Mouse (Mus musculus): ENCODE results near the gene Mtmr3. TPM values are rescaled to one million over a fixed set of nuclear protein-coding genes. Genes with fewer than 3 reads are reported as not detected.

Gene Mtmr3
- polyA plus RNA-seq, 1 experiment from 2014 or later, result 31.4 TPM

- no peaks in the 10 kb centered on the region for H3K36me3 ChIP-seq
- no peaks in the 10 kb centered on the region for H3K4me1 ChIP-seq
- no peak for DNase-seq (ENCODE audit: low spot score)
- no peaks in the 10 kb centered on the region for H3K9me3 ChIP-seq (replicated peaks)
- no peaks in the 10 kb centered on the region for H3K27me3 ChIP-seq (ENCODE audit: low read depth, poor library complexity, severe bottlenecking)
- WGBS, result 85% methylated on average over 7 of the region's 7 CpGs
- H3K4me3 ChIP-seq, result no peak overlapping the region
- no peak overlapping the region for H3K27ac ChIP-seq
These were observed 27.9 kb upstream of the Mtmr3 start for GRCm38 (mm10) chr11:4622442-4622986.

GRCm38 (mm10) chr11:4621866-4622265 lies 27.2 kb upstream of the Mtmr3 start:
- DNase-seq (ENCODE audit: low spot score), result no peak
- H3K27ac ChIP-seq, result no peak overlapping the region
- H3K36me3 ChIP-seq, result no peaks in the 10 kb centered on the region
- H3K4me3 ChIP-seq, result no peak overlapping the region
- H3K9me3 ChIP-seq (replicated peaks), result no peaks in the 10 kb centered on the region
- no peaks in the 10 kb centered on the region for H3K27me3 ChIP-seq (ENCODE audit: low read depth, poor library complexity, severe bottlenecking)
- H3K4me1 ChIP-seq, result no peaks in the 10 kb centered on the region
- whole genome bisulfite sequencing, result 77% methylated on average over 4 of the region's 4 CpGs

- Histone ChIP-seq H3K4me3 (no peak overlapping the region), H3K36me3 (no peaks in the 10 kb centered on the region), H3K4me1 (no peaks in the 10 kb centered on the region), H3K9me3 (replicated peaks) (no peaks in the 10 kb centered on the region), H3K27ac (no peak overlapping the region), H3K27me3 (ENCODE audit: low read depth, poor library complexity, severe bottlenecking) (no peaks in the 10 kb centered on the region)
- WGBS, result 65% methylated on average over 13 of the region's 13 CpGs
- no peak for DNase-seq (ENCODE audit: low spot score)
These were observed 25.9 kb upstream of the Mtmr3 start for GRCm38 (mm10) chr11:4620501-4621108.

GRCm38 (mm10) chr11:4620017-4620485 lies 25.4 kb upstream of the Mtmr3 start, which contains the start of gene Gm11032:
Gene Gm11032 (plus strand): TSS chr11:4620067.
- no peak for DNase-seq (ENCODE audit: low spot score)
- Histone ChIP-seq H3K4me1 (no peaks in the 10 kb centered on the region), H3K36me3 (no peaks in the 10 kb centered on the region), H3K4me3 (no peak within 1 kb of the TSS), H3K27ac (no peak within 1 kb of the TSS), H3K27me3 (ENCODE audit: low read depth, poor library complexity, severe bottlenecking) (no peaks in the 10 kb centered on the region), H3K9me3 (replicated peaks) (no peaks in the 10 kb centered on the region)
- WGBS, result 86% methylated on average over 16 of the region's 16 CpGs

GRCm38 (mm10) chr11:4611904-4612303 lies 17.2 kb upstream of the Mtmr3 start:
- H3K9me3 ChIP-seq (replicated peaks), result no peaks in the 10 kb centered on the region
- H3K4me3 ChIP-seq, result no peak overlapping the region
- H3K4me1 ChIP-seq, result no peaks in the 10 kb centered on the region
- H3K27me3 ChIP-seq (ENCODE audit: low read depth, poor library complexity, severe bottlenecking), result no peaks in the 10 kb centered on the region
- DNase-seq (ENCODE audit: low spot score), result no peak
- H3K36me3 ChIP-seq, result no peaks in the 10 kb centered on the region
- no peak overlapping the region for H3K27ac ChIP-seq
- 59% methylated on average over 2 of the region's 2 CpGs for WGBS

- H3K4me3 ChIP-seq, result no peak overlapping the region
- no peak for DNase-seq (ENCODE audit: low spot score)
- H3K36me3 ChIP-seq, result no peaks in the 10 kb centered on the region
- 78% methylated on average over 1 of the region's 1 CpGs for WGBS
- H3K9me3 ChIP-seq (replicated peaks), result no peaks in the 10 kb centered on the region
- peaks cover 37% of the 10 kb centered on the region for H3K4me1 ChIP-seq
- no peak overlapping the region for H3K27ac ChIP-seq
- no peaks in the 10 kb centered on the region for H3K27me3 ChIP-seq (ENCODE audit: low read depth, poor library complexity, severe bottlenecking)
These were observed 11.9 kb upstream of the Mtmr3 start for GRCm38 (mm10) chr11:4606541-4606940.

- DNase-seq (ENCODE audit: low spot score), result no peak
- no peaks in the 10 kb centered on the region for H3K9me3 ChIP-seq (replicated peaks)
- no peak overlapping the region for H3K4me3 ChIP-seq
- WGBS, result 48% methylated on average over 7 of the region's 7 CpGs
- H3K36me3 ChIP-seq, result no peaks in the 10 kb centered on the region
- peaks cover 37% of the 10 kb centered on the region for H3K4me1 ChIP-seq
- H3K27me3 ChIP-seq (ENCODE audit: low read depth, poor library complexity, severe bottlenecking), result no peaks in the 10 kb centered on the region
- no peak overlapping the region for H3K27ac ChIP-seq
These were observed 10.8 kb upstream of the Mtmr3 start for GRCm38 (mm10) chr11:4605414-4605813.

- H3K27ac ChIP-seq, result no peak overlapping the region
- no peak overlapping the region for H3K4me3 ChIP-seq
- peaks cover 37% of the 10 kb centered on the region for H3K4me1 ChIP-seq
- WGBS, result 6% methylated on average over 6 of the region's 6 CpGs
- H3K27me3 ChIP-seq (ENCODE audit: low read depth, poor library complexity, severe bottlenecking), result no peaks in the 10 kb centered on the region
- no peak for DNase-seq (ENCODE audit: low spot score)
- H3K36me3 ChIP-seq, result no peaks in the 10 kb centered on the region
- no peaks in the 10 kb centered on the region for H3K9me3 ChIP-seq (replicated peaks)
These were observed 9.8 kb upstream of the Mtmr3 start for GRCm38 (mm10) chr11:4604441-4604840.

GRCm38 (mm10) chr11:4602691-4603441 lies 8.2 kb upstream of the Mtmr3 start:
- H3K4me3 ChIP-seq, result no peak overlapping the region
- no peaks in the 10 kb centered on the region for H3K9me3 ChIP-seq (replicated peaks)
- no peaks in the 10 kb centered on the region for H3K27me3 ChIP-seq (ENCODE audit: low read depth, poor library complexity, severe bottlenecking)
- no peak for DNase-seq (ENCODE audit: low spot score)
- 50% methylated on average over 12 of the region's 12 CpGs for WGBS
- H3K4me1 ChIP-seq, result peaks cover 37% of the 10 kb centered on the region
- H3K36me3 ChIP-seq, result no peaks in the 10 kb centered on the region
- peak overlapping the region; percentile 67; the same call in 1 of the 2 replicates for H3K27ac ChIP-seq

- WGBS, result 91% methylated on average over 5 of the region's 5 CpGs
- H3K9me3 ChIP-seq (replicated peaks), result no peaks in the 10 kb centered on the region
- DNase-seq (ENCODE audit: low spot score), result no peak
- no peak overlapping the region for H3K27ac ChIP-seq
- no peaks in the 10 kb centered on the region for H3K27me3 ChIP-seq (ENCODE audit: low read depth, poor library complexity, severe bottlenecking)
- peaks cover 37% of the 10 kb centered on the region for H3K4me1 ChIP-seq
- H3K36me3 ChIP-seq, result no peaks in the 10 kb centered on the region
- no peak overlapping the region for H3K4me3 ChIP-seq
These were observed 7.2 kb upstream of the Mtmr3 start for GRCm38 (mm10) chr11:4601890-4602289.

GRCm38 (mm10) chr11:4599916-4600315 lies 5.3 kb upstream of the Mtmr3 start:
- 97% methylated on average over 3 of the region's 3 CpGs for WGBS
- Histone ChIP-seq H3K27ac (no peak overlapping the region), H3K4me3 (no peak overlapping the region), H3K4me1 (peaks cover 33% of the 10 kb centered on the region), H3K9me3 (replicated peaks) (no peaks in the 10 kb centered on the region), H3K27me3 (ENCODE audit: low read depth, poor library complexity, severe bottlenecking) (no peaks in the 10 kb centered on the region), H3K36me3 (no peaks in the 10 kb centered on the region)
- DNase-seq (ENCODE audit: low spot score), result no peak

- H3K27ac ChIP-seq, result no peak overlapping the region
- H3K27me3 ChIP-seq (ENCODE audit: low read depth, poor library complexity, severe bottlenecking), result no peaks in the 10 kb centered on the region
- H3K9me3 ChIP-seq (replicated peaks), result no peaks in the 10 kb centered on the region
- H3K4me1 ChIP-seq, result peaks cover 20% of the 10 kb centered on the region
- DNase-seq (ENCODE audit: low spot score), result no peak
- 98% methylated on average over 2 of the region's 2 CpGs for WGBS
- H3K4me3 ChIP-seq, result no peak overlapping the region
- H3K36me3 ChIP-seq, result no peaks in the 10 kb centered on the region
These were observed 3.7 kb upstream of the Mtmr3 start for GRCm38 (mm10) chr11:4598411-4598810.
